Mouse (Mus musculus) limb, embryonic 15.5 days (tissue): Measurements from ENCODE around the gene Itga6. TPM values are rescaled to one million over a fixed set of nuclear protein-coding genes. Genes with fewer than 3 reads are reported as not detected.

ENCODE experiments used
- ATAC-seq: fragments of 200-750 bp; cut with Nextera tagmentation; 2 replicates; pipeline ENCODE4 v1.8.0; 2017; ENCODE audit warnings: low read depth, moderate TSS enrichment; ENCODE audit not compliant: insufficient number of reproducible peaks, low FRiP score, low TSS enrichment
- H3K27ac ChIP-seq: fragments of 300-500 bp; sonication (generic); 2 replicates; pipeline ENCODE4 v1.5.1; 2015; ENCODE audit warnings: moderate library complexity, mild to moderate bottlenecking, inconsistent platforms
- H3K27me3 ChIP-seq: fragments of 300-500 bp; sonication (generic); 2 replicates; pipeline ENCODE4 v1.6.1; 2015; ENCODE audit warnings: inconsistent platforms
- H3K36me3 ChIP-seq: fragments of 300-500 bp; sonication (generic); 2 replicates; pipeline ENCODE4 v1.6.1; 2015; ENCODE audit warnings: inconsistent platforms
- H3K4me1 ChIP-seq: fragments of 300-500 bp; sonication (generic); 2 replicates; pipeline ENCODE4 v1.6.1; 2015; ENCODE audit warnings: inconsistent platforms
- H3K4me2 ChIP-seq: fragments of 300-500 bp; sonication (generic); 2 replicates; pipeline ENCODE4 v1.6.1; 2015; ENCODE audit warnings: mild to moderate bottlenecking, inconsistent platforms
- H3K4me3 ChIP-seq: fragments of 300-500 bp; sonication (generic); 2 replicates; pipeline ENCODE4 v1.5.1; 2015; ENCODE audit warnings: mild to moderate bottlenecking, inconsistent platforms
- H3K9ac ChIP-seq: fragments of 300-500 bp; sonication (generic); 2 replicates; pipeline ENCODE4 v1.6.1; 2015; ENCODE audit warnings: inconsistent platforms
- H3K9me3 ChIP-seq: fragments of 300-500 bp; sonication (generic); 2 replicates; pipeline ENCODE4 v1.6.1; 2016; ENCODE audit warnings: inconsistent platforms
- WGBS: fragments of 180-500 bp; shearing (Covaris S2); methylation state at CpG from one replicate; pipeline ENCODE4 v1.1.7; 2015; 5-methylcytosine and 5-hydroxymethylcytosine counted together
- polyA plus RNA-seq: library from polyadenylated mRNA; unstranded; fragments of >200 nt; fragmentation: Nextera tagmentation; extraction: Ambion mirVana; gene quantifications from 2 replicates; pipeline ENCODE4 v1.2.1, GENCODE M21; 2015

Gene Itga6
- polyA plus RNA-seq, 1 experiment from 2014 or later: 47.2 TPM

DNA sequence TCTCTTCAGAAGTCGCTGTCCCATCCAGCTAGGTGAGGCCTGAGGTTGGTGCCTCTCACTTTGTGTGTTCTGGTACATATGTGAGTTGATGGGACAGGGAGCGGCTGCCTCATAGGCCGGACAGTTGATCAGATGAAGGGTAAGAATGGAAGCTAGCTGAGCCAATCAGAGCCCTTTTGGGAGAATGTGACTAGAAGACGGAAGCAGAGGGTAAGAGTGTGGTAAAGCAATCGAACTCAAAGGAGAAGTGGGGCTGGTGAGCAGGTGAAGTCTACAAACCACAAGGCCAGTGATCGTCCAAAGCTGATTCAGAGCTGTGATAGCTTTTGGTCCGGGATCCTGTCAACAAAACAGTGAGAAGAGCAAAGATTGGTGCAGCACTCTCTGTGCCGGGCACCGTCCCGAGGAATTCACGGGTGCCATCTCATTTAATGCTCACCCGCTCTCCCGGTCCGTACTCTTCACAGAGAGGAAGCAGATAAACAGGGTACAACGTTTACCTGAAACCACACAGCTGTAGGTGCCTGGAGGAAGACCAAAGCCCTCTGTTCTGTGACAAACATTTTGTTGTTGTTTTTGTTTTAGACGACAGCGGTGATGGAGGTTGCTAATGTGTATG lies 9.8 kb upstream of the Itga6 start:
- no peak for ATAC-seq

DNA sequence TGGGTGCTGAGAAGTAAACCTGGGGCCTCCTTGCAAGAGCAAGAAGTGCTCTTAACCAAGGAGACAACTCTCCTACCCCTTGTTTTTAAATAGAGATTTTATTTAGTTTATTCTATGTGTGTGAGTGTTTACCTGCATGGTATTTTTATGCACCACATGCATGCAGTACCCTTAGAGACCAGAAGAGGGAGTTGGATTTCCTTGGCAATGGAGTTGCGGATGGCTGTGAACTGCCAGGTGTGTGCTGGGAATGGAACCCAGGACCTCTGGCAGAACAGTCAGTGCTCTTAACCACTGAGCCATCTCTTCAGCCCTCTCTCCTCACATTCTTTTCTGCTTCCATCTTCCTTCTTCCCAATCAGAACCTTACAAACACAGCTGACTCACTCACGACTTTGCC lies 9.2 kb upstream of the Itga6 start:
- no peak overlapping the region for H3K4me3 ChIP-seq
- H3K9ac ChIP-seq: no peak overlapping the region
- WGBS: 88% methylated on average over 2 of the region's 2 CpGs
- no peak for ATAC-seq
- H3K4me1 ChIP-seq: peaks cover 21% of the 10 kb centered on the region
- no peaks in the 10 kb centered on the region for H3K27me3 ChIP-seq
- H3K4me2 ChIP-seq: no peak overlapping the region
- H3K36me3 ChIP-seq: no peaks in the 10 kb centered on the region
- H3K9me3 ChIP-seq: no peaks in the 10 kb centered on the region
- no peak overlapping the region for H3K27ac ChIP-seq

More for the DNA sequence above, 9.8 kb upstream of the Itga6 start:
- H3K9me3 ChIP-seq: no peaks in the 10 kb centered on the region
- H3K4me3 ChIP-seq: no peak overlapping the region
- H3K27ac ChIP-seq: no peak overlapping the region
- H3K36me3 ChIP-seq: no peaks in the 10 kb centered on the region
- no peak overlapping the region for H3K4me2 ChIP-seq
- 89% methylated on average over 17 of the region's 17 CpGs for WGBS
- peaks cover 21% of the 10 kb centered on the region for H3K4me1 ChIP-seq
- H3K9ac ChIP-seq: no peak overlapping the region
- no peaks in the 10 kb centered on the region for H3K27me3 ChIP-seq

DNA sequence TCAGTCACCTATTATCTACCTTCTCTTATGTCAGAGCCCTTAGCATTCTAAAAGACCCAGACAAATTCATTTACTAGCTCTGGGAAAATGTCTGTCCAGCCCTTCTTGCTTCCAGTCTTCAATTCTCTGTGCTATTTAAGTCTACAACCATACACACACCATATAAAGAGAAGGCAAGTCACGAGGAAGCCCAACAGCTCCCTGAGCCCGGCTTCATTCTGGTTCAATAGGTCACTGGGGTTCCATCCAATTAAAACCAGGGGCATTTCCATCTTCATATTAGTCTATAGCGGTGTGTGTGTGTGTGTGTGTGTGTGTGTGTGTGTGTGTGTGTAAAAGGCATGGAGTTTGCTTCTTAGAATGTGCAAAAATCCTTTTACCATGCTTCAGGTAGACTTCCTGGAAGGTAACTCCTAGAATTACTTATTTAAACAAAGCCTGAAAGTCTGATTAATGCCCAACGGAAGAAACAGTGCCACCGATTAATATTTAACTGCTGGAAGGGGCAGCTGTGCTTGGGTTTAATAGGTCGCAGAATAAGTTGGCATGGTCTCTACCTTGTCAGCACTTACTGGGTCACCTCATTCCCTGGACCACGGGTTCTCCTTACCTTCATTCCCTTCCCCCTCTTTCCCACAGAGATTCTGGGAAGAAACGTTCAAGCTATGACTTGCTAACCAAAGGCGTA lies 6.1 kb upstream of the Itga6 start:
- peaks cover 11% of the 10 kb centered on the region; the same call in 1 of the 2 replicates for H3K4me1 ChIP-seq
- H3K9me3 ChIP-seq: no peaks in the 10 kb centered on the region
- no peaks in the 10 kb centered on the region for H3K27me3 ChIP-seq
- no peak overlapping the region for H3K27ac ChIP-seq
- no peaks in the 10 kb centered on the region for H3K36me3 ChIP-seq
- no peak overlapping the region for H3K4me2 ChIP-seq
- ATAC-seq: no peak
- H3K4me3 ChIP-seq: no peak overlapping the region
- WGBS: 48% methylated on average over 9 of the region's 9 CpGs
- no peak overlapping the region for H3K9ac ChIP-seq

DNA sequence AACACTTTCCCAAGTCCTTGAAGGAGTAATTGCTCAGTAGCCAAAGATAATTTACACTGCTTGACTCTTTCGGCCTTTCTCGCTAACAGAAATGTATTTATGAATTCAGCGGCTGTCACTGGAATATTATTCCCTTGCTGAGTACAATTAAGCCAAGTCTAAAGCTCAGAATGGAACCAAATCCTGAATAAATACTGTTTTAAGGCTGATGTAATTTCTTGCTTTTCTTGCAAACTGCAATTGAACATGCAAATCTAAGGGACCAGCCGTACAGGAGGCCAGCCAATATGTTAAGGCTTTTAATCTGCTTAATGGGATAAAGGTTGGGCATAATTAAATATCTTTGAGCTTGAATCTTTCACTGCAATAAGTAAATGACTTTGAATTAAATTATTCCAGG lies 2.9 kb upstream of the Itga6 start:
- 64% methylated on average over 4 of the region's 4 CpGs for WGBS
- Histone ChIP-seq H3K27me3 (no peaks in the 10 kb centered on the region), H3K27ac (no peak overlapping the region), H3K36me3 (no peaks in the 10 kb centered on the region), H3K4me1 (peaks cover 13% of the 10 kb centered on the region; the same call in 1 of the 2 replicates), H3K4me2 (no peak overlapping the region), H3K9ac (no peak overlapping the region), H3K4me3 (no peak overlapping the region), H3K9me3 (no peaks in the 10 kb centered on the region)
- ATAC-seq: no peak

DNA sequence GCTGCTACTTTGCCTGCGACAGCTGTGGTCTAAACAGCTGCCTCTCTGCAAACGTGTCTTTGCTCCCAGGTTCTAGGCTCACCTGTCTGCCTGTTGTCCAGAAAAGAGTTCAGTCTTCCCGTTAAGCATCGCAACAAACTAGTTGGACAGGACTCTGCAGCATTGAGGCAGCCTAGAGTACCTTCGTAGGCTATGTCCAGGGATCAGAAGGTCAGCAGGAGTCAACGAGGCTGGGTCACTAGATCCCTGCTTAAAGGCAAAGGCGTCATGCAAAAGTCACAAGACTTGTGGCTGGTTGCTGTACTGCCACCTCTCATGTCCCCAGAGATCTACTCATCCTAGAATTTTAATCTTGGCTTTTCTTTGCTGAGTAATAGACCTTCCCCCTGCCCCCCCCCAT lies 2.0 kb upstream of the Itga6 start:
- Histone ChIP-seq H3K27ac (no peak overlapping the region), H3K4me2 (no peak overlapping the region), H3K9ac (no peak overlapping the region), H3K4me1 (peaks cover 13% of the 10 kb centered on the region; the same call in 1 of the 2 replicates), H3K9me3 (no peaks in the 10 kb centered on the region), H3K36me3 (no peaks in the 10 kb centered on the region), H3K27me3 (no peaks in the 10 kb centered on the region), H3K4me3 (no peak overlapping the region)
- no peak for ATAC-seq
- WGBS: 56% methylated on average over 7 of the region's 7 CpGs

DNA sequence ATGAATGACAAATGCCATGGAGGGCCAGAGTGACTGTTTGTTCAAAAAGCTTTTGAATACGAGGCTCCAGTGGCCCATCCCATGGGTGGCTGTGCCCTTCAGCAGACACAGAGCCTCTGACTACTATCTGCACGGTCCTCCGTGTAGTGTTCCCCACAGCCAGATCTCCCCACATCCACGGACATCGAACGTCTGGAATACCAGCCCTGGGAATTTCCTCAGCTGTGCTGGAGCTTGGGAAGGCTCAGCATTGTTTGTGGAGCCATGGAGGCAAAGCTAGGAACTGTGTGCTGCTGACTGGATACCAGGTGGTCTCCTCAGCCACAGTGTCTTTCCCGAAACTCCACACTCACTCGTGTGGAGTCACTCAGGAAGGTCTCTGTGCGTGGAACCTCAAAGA lies 1.1 kb upstream of the Itga6 start:
- Histone ChIP-seq H3K4me1 (peaks cover 11% of the 10 kb centered on the region; the same call in 1 of the 2 replicates), H3K4me3 (no peak overlapping the region), H3K36me3 (no peaks in the 10 kb centered on the region), H3K4me2 (no peak overlapping the region), H3K9me3 (no peaks in the 10 kb centered on the region), H3K27me3 (no peaks in the 10 kb centered on the region), H3K9ac (no peak overlapping the region), H3K27ac (no peak overlapping the region)
- 42% methylated on average over 9 of the region's 9 CpGs for WGBS
- ATAC-seq: no peak

DNA sequence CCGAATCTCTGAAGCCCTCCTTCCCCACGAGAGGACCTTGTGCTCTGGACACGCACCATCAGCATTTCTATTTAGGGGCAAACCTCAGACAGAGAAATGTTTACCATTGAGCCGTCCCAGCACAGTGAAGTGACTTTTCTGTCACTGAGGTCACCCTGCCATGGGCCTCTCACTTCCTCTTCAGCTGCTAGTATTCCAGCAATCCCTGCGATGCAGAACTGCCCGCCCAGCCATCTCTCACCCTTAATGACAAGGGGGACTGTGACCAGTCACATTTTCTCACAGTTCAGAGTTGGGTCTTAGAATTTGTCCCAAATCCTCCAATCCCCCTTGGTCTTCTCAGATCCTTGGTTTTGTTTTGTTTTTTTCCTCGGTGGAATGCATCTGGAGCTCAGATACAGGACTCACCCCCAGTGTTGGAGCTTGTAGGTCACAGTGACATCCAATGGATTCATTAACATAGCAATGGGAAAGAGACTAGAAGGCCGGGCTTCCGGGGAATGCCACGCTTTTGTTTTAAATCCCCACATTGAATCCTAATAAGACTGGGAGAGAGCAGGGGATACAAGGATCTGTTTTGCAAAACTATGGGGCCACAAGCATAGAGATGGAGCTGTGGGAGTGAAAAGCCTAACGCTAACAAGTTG lies 432 bp upstream of the Itga6 start:
- H3K27ac ChIP-seq: no peak overlapping the region
- H3K9ac ChIP-seq: no peak overlapping the region
- no peaks in the 10 kb centered on the region for H3K36me3 ChIP-seq
- H3K4me2 ChIP-seq: no peak overlapping the region
- 34% methylated on average over 11 of the region's 11 CpGs for WGBS
- no peaks in the 10 kb centered on the region for H3K27me3 ChIP-seq
- peaks cover 8% of the 10 kb centered on the region; the same call in 1 of the 2 replicates for H3K4me1 ChIP-seq
- H3K4me3 ChIP-seq: no peak overlapping the region
- no peak for ATAC-seq
- H3K9me3 ChIP-seq: no peaks in the 10 kb centered on the region

DNA sequence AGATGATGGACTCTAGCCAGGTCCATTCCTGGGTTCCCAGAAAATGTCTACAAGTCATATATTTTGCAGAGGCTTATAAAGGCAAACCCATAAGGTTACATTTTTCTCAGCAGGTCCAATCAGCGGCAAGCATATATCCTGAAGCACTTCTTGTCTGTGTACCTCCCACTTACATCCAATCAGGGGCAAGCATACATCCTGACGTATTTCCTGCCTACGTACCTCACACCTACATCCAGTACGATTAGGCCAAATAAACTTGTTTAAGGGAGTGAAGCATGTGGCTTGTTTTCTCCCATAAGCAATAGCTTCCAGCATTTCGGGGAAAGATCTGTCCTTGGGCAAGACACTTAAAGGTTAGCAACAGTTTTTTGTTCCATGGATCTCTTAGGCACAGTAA lies 3.0 kb downstream of the Itga6 start:
- H3K27me3 ChIP-seq: no peaks in the 10 kb centered on the region
- no peak overlapping the region for H3K9ac ChIP-seq
- no peak overlapping the region for H3K4me3 ChIP-seq
- peaks cover 8% of the 10 kb centered on the region; the same call in 1 of the 2 replicates for H3K4me1 ChIP-seq
- H3K9me3 ChIP-seq: no peaks in the 10 kb centered on the region
- no peak for ATAC-seq
- no peak overlapping the region for H3K27ac ChIP-seq
- WGBS: 75% methylated on average over 5 of the region's 5 CpGs
- no peak overlapping the region for H3K4me2 ChIP-seq
- H3K36me3 ChIP-seq: no peaks in the 10 kb centered on the region

DNA sequence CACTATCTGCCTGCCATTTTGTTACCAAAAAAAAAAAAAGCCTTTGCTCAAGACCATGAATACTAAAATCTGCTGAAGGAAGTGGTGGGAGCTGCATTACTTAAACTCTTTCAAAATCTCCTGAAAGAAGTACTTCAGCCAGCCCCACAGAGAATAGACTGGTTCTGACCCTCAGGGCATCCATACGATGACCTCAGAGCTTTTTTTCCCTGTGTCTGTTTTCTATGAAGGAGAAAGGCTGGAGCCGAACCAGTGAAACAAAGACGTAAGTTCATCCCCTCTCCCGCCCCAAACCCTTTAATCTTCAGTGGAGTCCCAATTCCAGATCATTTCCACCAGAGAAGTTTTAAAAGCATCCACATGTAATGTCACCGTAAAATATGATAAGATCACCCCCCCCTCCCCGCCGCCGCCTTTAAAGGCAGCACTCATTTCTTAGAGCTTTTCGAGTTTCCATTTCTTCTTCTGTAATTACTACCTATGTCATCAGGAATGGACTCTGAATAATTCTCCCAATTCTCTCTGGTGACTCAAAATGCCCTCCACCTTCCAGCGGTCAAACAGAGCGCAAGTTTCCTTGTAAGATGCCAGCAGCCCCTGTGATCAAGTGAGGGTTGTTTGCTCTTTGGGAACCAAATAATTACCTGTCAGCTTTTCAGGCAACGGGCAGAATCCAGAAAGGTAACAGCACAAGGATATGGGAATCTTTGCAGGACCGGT lies 4.1 kb downstream of the Itga6 start:
- peaks cover 4% of the 10 kb centered on the region; the same call in 1 of the 2 replicates for H3K4me1 ChIP-seq
- H3K4me2 ChIP-seq: no peak overlapping the region
- H3K9ac ChIP-seq: no peak overlapping the region
- no peak overlapping the region for H3K27ac ChIP-seq
- H3K27me3 ChIP-seq: no peaks in the 10 kb centered on the region
- H3K4me3 ChIP-seq: no peak overlapping the region
- 53% methylated on average over 13 of the region's 13 CpGs for WGBS
- no peaks in the 10 kb centered on the region for H3K9me3 ChIP-seq
- ATAC-seq: no peak
- H3K36me3 ChIP-seq: no peaks in the 10 kb centered on the region

DNA sequence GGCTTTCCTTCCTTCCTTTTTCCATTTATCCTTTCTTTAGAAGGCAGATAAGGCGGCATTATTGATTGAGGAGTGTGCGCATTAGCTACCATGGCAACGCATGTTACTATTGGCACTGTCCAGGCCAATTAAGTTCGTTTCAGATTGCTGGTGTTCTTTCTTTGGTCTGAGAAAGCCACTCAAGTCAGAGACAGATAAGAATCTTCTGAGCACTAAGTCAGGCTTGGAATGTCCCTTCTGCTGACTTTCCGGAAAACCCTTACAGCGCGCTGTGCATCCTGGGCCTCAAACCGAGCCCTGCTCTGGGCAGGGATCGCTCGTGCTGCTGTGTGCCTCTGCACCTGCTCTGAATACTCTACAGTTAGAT lies 4.7 kb downstream of the Itga6 start:
- H3K4me3 ChIP-seq: no peak overlapping the region
- H3K9me3 ChIP-seq: no peaks in the 10 kb centered on the region
- no peaks in the 10 kb centered on the region for H3K27me3 ChIP-seq
- WGBS: 74% methylated on average over 10 of the region's 10 CpGs
- H3K36me3 ChIP-seq: no peaks in the 10 kb centered on the region
- H3K4me1 ChIP-seq: peaks cover 4% of the 10 kb centered on the region; the same call in 1 of the 2 replicates
- no peak overlapping the region for H3K27ac ChIP-seq
- no peak overlapping the region for H3K4me2 ChIP-seq
- no peak overlapping the region for H3K9ac ChIP-seq
- no peak for ATAC-seq

DNA sequence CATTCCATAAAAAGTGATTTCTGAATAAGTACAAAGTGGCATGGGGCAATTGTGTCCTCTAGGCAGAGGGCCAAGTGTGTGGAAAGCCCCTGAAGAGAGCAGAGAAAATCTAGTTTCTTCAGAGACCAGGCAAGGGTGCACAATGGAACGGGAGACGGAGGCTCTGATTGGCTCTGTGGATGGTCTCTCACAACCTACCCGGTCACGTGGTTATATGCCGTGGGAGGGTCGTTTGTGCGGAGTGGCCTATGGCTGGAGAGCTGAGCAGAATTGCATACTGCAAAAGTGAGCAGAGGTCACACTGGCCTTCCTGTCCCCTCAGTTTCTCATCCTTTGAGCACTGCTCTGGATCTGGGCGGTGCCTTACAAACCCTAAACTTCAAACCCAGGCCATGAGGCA lies 5.9 kb downstream of the Itga6 start:
- WGBS: 75% methylated on average over 8 of the region's 8 CpGs
- ATAC-seq: no peak
- Histone ChIP-seq H3K9ac (no peak overlapping the region), H3K27me3 (no peaks in the 10 kb centered on the region), H3K9me3 (no peaks in the 10 kb centered on the region), H3K27ac (no peak overlapping the region), H3K36me3 (no peaks in the 10 kb centered on the region), H3K4me2 (no peak overlapping the region), H3K4me1 (peaks cover 4% of the 10 kb centered on the region; the same call in 1 of the 2 replicates), H3K4me3 (no peak overlapping the region)

DNA sequence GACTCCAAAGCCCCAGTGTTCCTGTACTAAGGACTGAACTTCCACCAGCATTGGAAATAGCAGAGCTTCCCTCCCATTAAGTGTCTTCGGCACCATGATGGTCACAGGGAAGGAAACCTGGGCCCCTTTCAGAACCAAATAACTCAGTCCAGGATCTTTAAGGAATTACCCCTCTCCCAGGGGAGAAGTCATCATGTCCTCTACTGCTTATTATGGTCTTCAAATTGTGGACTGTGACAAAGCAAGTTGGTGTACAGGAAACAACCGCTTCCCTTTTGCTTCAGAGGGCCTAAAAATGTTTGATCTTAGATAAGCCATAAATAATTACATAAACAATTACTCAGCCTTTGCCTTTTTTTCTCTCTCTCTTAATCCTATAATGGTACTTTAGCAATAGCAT lies 6.4 kb downstream of the Itga6 start:
- Histone ChIP-seq H3K27ac (no peak overlapping the region), H3K4me3 (no peak overlapping the region)
- 61% methylated on average over 2 of the region's 2 CpGs for WGBS

More for the DNA sequence above, 6.4 kb downstream of the Itga6 start:
- Histone ChIP-seq H3K4me1 (peaks cover 4% of the 10 kb centered on the region; the same call in 1 of the 2 replicates), H3K36me3 (no peaks in the 10 kb centered on the region), H3K27me3 (no peaks in the 10 kb centered on the region), H3K9me3 (no peaks in the 10 kb centered on the region), H3K4me2 (no peak overlapping the region), H3K9ac (no peak overlapping the region)
- no peak for ATAC-seq
